Mouse (Mus musculus) ES-Bruce4 (cell line): ENCODE measurements around the gene Gm21750. TPM values are rescaled to one million over a fixed set of nuclear protein-coding genes. Genes with fewer than 3 reads are reported as not detected.

Experiments
- H3K27ac ChIP-seq: 2 replicates; pipeline ENCODE4 v1.5.1; 2012; ENCODE audit warnings: low read length, inconsistent platforms; ENCODE audit not compliant: insufficient read depth
- H3K27me3 ChIP-seq: 2 replicates; pipeline ENCODE4 v1.6.1; 2012; ENCODE audit warnings: mild to moderate bottlenecking, low read length, inconsistent platforms; ENCODE audit not compliant: control insufficient read depth, poor library complexity, insufficient read depth, severe bottlenecking
- H3K36me3 ChIP-seq: 2 replicates; pipeline ENCODE4 v1.6.1; 2012; ENCODE audit warnings: inconsistent platforms, mild to moderate bottlenecking, low read length, moderate library complexity; ENCODE audit not compliant: control insufficient read depth, poor library complexity, insufficient read depth, severe bottlenecking
- H3K4me1 ChIP-seq: one replicate; pipeline ENCODE4 v1.8.1; 2011; ENCODE audit warnings: low read length; ENCODE audit not compliant: control insufficient read depth, insufficient read depth
- H3K4me3 ChIP-seq: 2 replicates; pipeline ENCODE4 v1.5.1; 2011; ENCODE audit warnings: low read depth, mild to moderate bottlenecking, low read length
- H3K9ac ChIP-seq: 2 replicates; pipeline ENCODE4 v1.6.1; 2012; ENCODE audit warnings: low read depth, mild to moderate bottlenecking, inconsistent platforms; ENCODE audit not compliant: poor library complexity, severe bottlenecking
- H3K9me3 ChIP-seq: replicated peaks from 2 replicates; pipeline ENCODE4 v1.6.1; 2012; ENCODE audit warnings: mild to moderate bottlenecking, low read length, inconsistent platforms; ENCODE audit not compliant: control insufficient read depth, poor library complexity, insufficient read depth, severe bottlenecking
- CTCF ChIP-seq: IDR thresholded peaks from one replicate; pipeline ENCODE4 v1.8.1; 2011; ENCODE audit warnings: low read depth, low read length
- EP300 ChIP-seq: IDR thresholded peaks from 2 replicates; pipeline ENCODE4 v1.6.1; 2011; ENCODE audit warnings: low read depth, low read length; ENCODE audit not compliant: insufficient read depth
- POLR2A ChIP-seq: IDR thresholded peaks from one replicate; pipeline ENCODE4 v1.8.1; 2011; ENCODE audit warnings: low read length; ENCODE audit not compliant: insufficient read depth
- polyA plus RNA-seq: library from polyadenylated mRNA; stranded (reverse); fragments of >200 nt; gene quantifications from 2 replicates; pipeline ENCODE4 v1.2.4, GENCODE M21; 2011; ENCODE audit warnings: low read depth; ENCODE audit not compliant: missing spikeins, insufficient read depth, insufficient read length

Gm21750 gene
- polyA plus RNA-seq, 1 experiment, result not detected

DNA sequence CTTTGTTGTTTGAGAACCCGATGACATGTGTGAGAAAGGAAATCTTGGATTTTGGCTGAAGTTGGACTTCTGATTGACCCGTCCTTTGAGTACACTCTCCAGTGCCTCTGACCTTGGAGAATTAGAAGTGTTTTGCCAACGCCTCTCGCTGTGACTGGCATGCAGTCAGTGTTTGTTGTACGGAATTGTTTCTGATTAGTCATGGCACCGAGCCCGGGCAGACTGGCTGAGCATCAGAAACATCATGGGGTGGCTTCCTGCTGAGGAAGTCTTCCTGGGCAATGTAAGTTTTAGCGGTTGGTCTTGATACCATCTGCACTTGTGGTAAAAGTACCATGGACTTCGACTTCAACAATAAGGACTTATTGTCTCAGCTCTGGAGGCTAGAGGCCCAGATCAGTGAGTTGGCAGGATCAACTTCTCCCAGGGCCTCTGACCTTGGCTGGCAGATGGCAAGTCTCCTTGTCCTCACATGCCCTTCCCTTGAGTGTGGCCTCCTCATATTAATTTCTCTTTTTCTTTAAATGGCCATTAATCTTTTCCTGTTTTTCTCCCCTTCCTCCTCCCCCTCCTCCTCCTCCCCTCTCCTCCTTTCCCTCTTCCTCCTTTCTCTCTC lies 28.3 kb upstream of the Gm21750 start:
- H3K4me1 ChIP-seq, result no peaks in the 10 kb centered on the region
- no peaks in the 10 kb centered on the region for H3K36me3 ChIP-seq
- no peaks in the 10 kb centered on the region for H3K9me3 ChIP-seq
- H3K27ac ChIP-seq, result no peak overlapping the region
- H3K4me3 ChIP-seq, result no peak overlapping the region
- no peaks in the 10 kb centered on the region for H3K27me3 ChIP-seq
- TF ChIP-seq EP300 (no peak), CTCF (no peak), POLR2A (no peak)
- no peak overlapping the region for H3K9ac ChIP-seq

DNA sequence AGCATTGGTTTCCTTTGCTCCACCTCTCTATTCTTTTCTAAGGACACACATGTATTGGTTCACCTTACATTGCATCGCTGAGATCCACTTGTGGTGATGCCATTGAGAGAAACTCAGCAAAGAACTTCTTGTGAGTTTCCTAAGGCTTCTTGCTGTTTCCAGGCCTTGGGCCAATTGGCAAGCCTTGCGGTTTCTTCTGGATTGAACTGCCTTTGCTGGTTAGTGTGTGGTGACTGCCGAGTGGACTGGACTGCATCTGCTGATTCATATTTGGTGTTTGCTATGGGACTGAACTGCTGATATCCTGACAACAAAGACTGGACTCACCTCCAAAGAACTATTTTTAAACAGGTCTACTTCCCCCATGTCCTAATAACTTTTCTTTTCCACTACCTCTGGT lies 26.7 kb upstream of the Gm21750 start:
- TF ChIP-seq CTCF, result no peak

DNA sequence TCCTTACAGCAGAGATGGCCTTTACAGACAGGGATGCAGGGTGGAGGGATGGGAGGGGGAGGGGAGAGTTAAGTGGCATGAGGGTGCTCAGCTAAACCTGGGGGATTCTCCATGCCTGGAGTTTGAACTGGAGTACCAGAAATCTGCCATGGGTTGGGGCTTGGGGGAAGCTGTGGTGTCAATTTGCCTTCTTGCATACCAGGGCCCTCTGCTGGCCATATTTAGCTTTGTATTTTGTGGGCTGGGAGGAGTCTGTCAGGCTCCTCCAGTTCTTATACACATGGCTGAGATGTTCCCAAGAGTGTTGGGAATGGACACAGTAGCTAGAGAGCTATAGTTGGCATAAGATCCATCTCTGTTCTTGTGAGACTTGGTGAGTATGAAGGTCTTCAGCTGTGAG lies 23.6 kb upstream of the Gm21750 start:
- H3K4me1 ChIP-seq, result no peaks in the 10 kb centered on the region
- no peak overlapping the region for H3K4me3 ChIP-seq
- H3K27me3 ChIP-seq, result no peaks in the 10 kb centered on the region
- no peak overlapping the region for H3K9ac ChIP-seq
- no peaks in the 10 kb centered on the region for H3K9me3 ChIP-seq
- no peak overlapping the region for H3K27ac ChIP-seq
- H3K36me3 ChIP-seq, result no peaks in the 10 kb centered on the region
- peak; percentile 16 for TF ChIP-seq CTCF
- no peak for TF ChIP-seq POLR2A

More for the DNA sequence above, 26.7 kb upstream of the Gm21750 start:
- H3K36me3 ChIP-seq, result no peaks in the 10 kb centered on the region
- H3K27me3 ChIP-seq, result no peaks in the 10 kb centered on the region
- no peak overlapping the region for H3K4me3 ChIP-seq
- H3K9ac ChIP-seq, result no peak overlapping the region
- no peaks in the 10 kb centered on the region for H3K4me1 ChIP-seq
- H3K9me3 ChIP-seq, result no peaks in the 10 kb centered on the region
- no peak overlapping the region for H3K27ac ChIP-seq

DNA sequence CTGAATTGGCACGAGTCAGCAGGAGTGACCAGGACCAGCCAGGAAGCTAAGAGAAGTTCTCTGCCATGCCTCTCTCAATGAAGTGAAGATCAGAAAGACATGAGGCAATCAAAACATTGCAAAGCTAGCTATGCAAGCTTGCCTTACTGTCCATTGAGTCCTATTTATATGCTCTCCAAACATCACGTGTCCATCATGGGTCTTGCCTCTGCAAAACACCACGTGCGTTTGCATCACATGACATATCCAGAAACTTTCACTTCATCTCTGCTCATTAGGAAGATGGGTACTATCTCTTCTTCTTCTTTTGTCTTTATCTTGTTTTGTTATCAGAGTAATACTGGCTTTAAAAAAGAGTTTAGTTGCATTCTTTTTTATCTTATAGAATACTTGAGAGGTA lies 10.8 kb upstream of the Gm21750 start:
- TF ChIP-seq EP300 (no peak), CTCF (no peak), POLR2A (no peak)
- no peaks in the 10 kb centered on the region for H3K36me3 ChIP-seq
- H3K9ac ChIP-seq, result no peak overlapping the region
- no peak overlapping the region for H3K4me3 ChIP-seq
- H3K27me3 ChIP-seq, result no peaks in the 10 kb centered on the region
- H3K4me1 ChIP-seq, result no peaks in the 10 kb centered on the region
- no peaks in the 10 kb centered on the region for H3K9me3 ChIP-seq
- no peak overlapping the region for H3K27ac ChIP-seq

DNA sequence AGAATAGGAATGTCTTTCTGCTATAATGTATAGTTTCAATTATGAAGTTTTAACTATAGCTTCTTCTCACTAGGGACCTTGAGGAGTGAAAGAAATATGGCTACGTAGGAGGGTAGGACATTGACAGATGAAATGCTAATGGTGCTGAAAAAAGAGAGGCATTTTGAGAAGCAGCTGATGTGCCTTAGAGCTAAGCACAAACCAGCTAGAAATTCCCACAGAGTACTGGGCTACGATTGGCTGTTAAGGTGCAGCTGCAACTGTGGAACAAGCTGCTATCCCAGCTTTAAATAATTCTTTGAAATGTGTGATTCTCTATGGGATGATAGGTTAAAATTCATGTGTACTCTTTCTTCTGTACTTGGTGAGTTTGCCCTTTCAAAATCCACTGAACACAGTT lies 9.1 kb downstream of the Gm21750 start:
- TF ChIP-seq POLR2A (no peak), CTCF (no peak), EP300 (no peak)
- Histone ChIP-seq H3K4me3 (no peak overlapping the region), H3K36me3 (no peaks in the 10 kb centered on the region)

DNA sequence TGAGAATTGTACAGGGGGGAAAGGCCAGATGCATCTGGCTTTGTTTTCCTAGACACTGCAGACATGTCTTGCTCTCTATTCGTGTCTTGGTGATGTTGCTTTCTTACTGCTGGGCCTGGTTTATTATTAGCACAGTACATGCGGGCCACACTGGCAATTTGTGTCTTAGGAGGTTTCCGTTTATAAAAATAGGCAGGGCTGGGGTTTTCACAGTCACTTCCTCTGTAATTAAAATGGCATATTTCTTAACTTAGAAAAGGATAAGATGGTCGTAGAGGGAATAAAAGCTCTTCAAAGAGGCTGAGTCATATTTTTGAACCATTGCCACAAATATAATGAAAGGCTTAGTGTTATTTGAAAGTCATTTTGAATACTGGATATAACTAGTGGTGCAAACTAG lies 26.7 kb downstream of the Gm21750 start:
- Histone ChIP-seq H3K9ac (no peak overlapping the region), H3K27me3 (no peaks in the 10 kb centered on the region), H3K27ac (no peak overlapping the region), H3K9me3 (no peaks in the 10 kb centered on the region), H3K4me1 (no peaks in the 10 kb centered on the region), H3K36me3 (no peaks in the 10 kb centered on the region), H3K4me3 (no peak overlapping the region)
- no peak for TF ChIP-seq POLR2A
- no peak for TF ChIP-seq CTCF
- TF ChIP-seq EP300, result no peak

More for the DNA sequence above, 9.1 kb downstream of the Gm21750 start:
- Histone ChIP-seq H3K9me3 (no peaks in the 10 kb centered on the region; the same call in 1 of the 2 replicates), H3K4me1 (no peaks in the 10 kb centered on the region), H3K27ac (no peak overlapping the region), H3K27me3 (no peaks in the 10 kb centered on the region), H3K9ac (no peak overlapping the region)

DNA sequence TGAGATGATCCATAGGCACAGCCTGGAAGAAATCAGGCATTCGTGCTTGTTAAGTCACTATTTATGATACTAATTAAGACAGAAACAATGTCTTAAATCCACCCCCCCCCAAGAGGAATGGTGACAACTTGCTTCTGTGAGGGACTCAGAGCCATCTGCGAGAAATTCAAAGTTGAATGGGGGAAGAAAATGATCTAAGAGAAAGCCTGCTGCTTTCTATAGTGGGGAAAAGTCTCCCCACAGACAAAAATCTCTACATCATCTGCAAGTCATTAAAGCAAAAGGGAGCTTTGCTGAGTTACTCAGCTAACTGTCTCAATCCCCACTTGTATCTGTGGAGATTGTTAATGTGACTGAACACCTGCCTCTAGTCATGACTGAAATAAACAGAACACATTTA lies 27.4 kb downstream of the Gm21750 start:
- H3K9me3 ChIP-seq, result no peaks in the 10 kb centered on the region
- H3K27me3 ChIP-seq, result no peaks in the 10 kb centered on the region
- TF ChIP-seq CTCF (no peak), POLR2A (no peak), EP300 (no peak)

More for the DNA sequence above, 27.4 kb downstream of the Gm21750 start:
- Histone ChIP-seq H3K9ac (no peak overlapping the region), H3K36me3 (no peaks in the 10 kb centered on the region), H3K4me3 (no peak overlapping the region), H3K27ac (no peak overlapping the region), H3K4me1 (no peaks in the 10 kb centered on the region)
